32 mouse cellular contexts compared by ENCODE assay signal in the genomic region with DNA sequence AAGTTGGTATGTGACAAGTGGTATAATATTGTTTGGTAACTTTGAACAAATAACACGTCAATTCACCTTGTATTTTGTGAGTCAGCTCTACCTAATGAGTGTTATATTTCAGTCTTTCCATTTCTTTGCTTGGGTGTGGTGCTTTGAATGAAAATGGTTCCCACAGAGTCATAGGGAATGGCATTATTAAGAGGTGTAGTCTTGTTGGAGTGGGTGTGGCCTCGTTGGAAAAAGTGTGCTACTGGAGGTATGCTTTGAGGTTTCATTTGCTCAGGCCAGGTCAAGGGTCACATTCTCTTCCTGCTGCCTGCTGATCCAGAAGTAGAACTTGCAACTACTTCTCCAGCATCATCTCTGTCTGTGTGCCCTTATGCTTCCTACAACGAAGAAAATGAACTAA.
"Had no signal": no experiment of that assay in that cellular context is flagged by ENCODE, and none has a peak within 500 bp of the region (broad histone marks: within the 10 kb centered on the region; RNA-seq: fewer than 3 reads in every experiment).

No protein-coding gene starts in this region.

- H3K9ac ChIP-seq: limb, embryonic 12.5 days; limb, embryonic 13.5 days; limb, embryonic 15.5 days; liver, embryonic 12.5 days; liver, embryonic 13.5 days; liver, embryonic 14.5 days; liver, embryonic 15.5 days; liver, postnatal 0 days; lung, embryonic 14.5 days; lung, embryonic 15.5 days; midbrain, embryonic 12.5 days; midbrain, embryonic 13.5 days; midbrain, embryonic 15.5 days had no signal

- H3K9me3 ChIP-seq: limb, embryonic 10.5 days; limb, embryonic 12.5 days; limb, embryonic 13.5 days; limb, embryonic 15.5 days; liver, embryonic 12.5 days; liver, embryonic 13.5 days; liver, embryonic 15.5 days; lung, embryonic 15.5 days; megakaryocyte, embryonic 14.5 days; midbrain, embryonic 10.5 days; midbrain, embryonic 12.5 days; midbrain, embryonic 13.5 days; midbrain, embryonic 15.5 days had no signal

- H3K4me1 ChIP-seq: limb, embryonic 10.5 days; limb, embryonic 15.5 days; liver, embryonic 12.5 days; liver, embryonic 13.5 days; liver, embryonic 15.5 days; lung, embryonic 15.5 days; megakaryocyte, embryonic 14.5 days; midbrain, embryonic 10.5 days; midbrain, embryonic 12.5 days; midbrain, embryonic 13.5 days; midbrain, embryonic 15.5 days had no signal

- H3K27ac ChIP-seq: left cerebral cortex, adult 2 months; limb, embryonic 10.5 days; limb, embryonic 12.5 days; limb, embryonic 13.5 days; limb, embryonic 15.5 days; liver, embryonic 12.5 days; liver, embryonic 13.5 days; liver, embryonic 14.5 days; liver, embryonic 15.5 days; lung, embryonic 15.5 days; macrophage; midbrain, embryonic 10.5 days; midbrain, embryonic 12.5 days; midbrain, embryonic 13.5 days; midbrain, embryonic 15.5 days had no signal

- H3K27me3 ChIP-seq: limb, embryonic 12.5 days; limb, embryonic 13.5 days; limb, embryonic 15.5 days; liver, embryonic 12.5 days; liver, embryonic 13.5 days; liver, embryonic 15.5 days; lung, embryonic 15.5 days; megakaryocyte, embryonic 14.5 days; midbrain, embryonic 12.5 days; midbrain, embryonic 13.5 days; midbrain, embryonic 15.5 days had no signal

- H3K4me2 ChIP-seq: limb, embryonic 12.5 days; limb, embryonic 13.5 days; limb, embryonic 15.5 days; liver, embryonic 11.5 days; liver, embryonic 12.5 days; liver, embryonic 13.5 days; liver, embryonic 15.5 days; lung, embryonic 14.5 days; lung, embryonic 15.5 days; midbrain, embryonic 11.5 days; midbrain, embryonic 12.5 days; midbrain, embryonic 13.5 days; midbrain, embryonic 15.5 days had no signal

- H3K36me3 ChIP-seq: limb, embryonic 10.5 days; limb, embryonic 12.5 days; limb, embryonic 13.5 days; limb, embryonic 15.5 days; liver, embryonic 12.5 days; liver, embryonic 13.5 days; liver, embryonic 15.5 days; lung, embryonic 15.5 days; midbrain, embryonic 10.5 days; midbrain, embryonic 12.5 days; midbrain, embryonic 13.5 days; midbrain, embryonic 15.5 days had no signal

- DNase-seq: left cerebral cortex, postnatal 4 days; liver; liver, embryonic 13.5 days; liver, postnatal 0 days; lung, adult 18-20 months; lung, adult 2 months; lung, embryonic 14.5 days; lung, postnatal 10 days; lung, postnatal 14 days; lung, postnatal 36 days; lung, postnatal 4 days; midbrain, embryonic 14.5 days had no signal

- H3K4me3 ChIP-seq: left cerebral cortex, adult 2 months; limb, embryonic 10.5 days; limb, embryonic 12.5 days; limb, embryonic 13.5 days; limb, embryonic 15.5 days; liver, embryonic 12.5 days; liver, embryonic 13.5 days; liver, embryonic 15.5 days; lung, embryonic 15.5 days; megakaryocyte, embryonic 14.5 days; midbrain, embryonic 10.5 days; midbrain, embryonic 12.5 days; midbrain, embryonic 13.5 days; midbrain, embryonic 15.5 days; myocyte had no signal

- ATAC-seq: liver, embryonic 12.5 days; liver, postnatal 0 days; lung, postnatal 0 days; midbrain, embryonic 13.5 days; midbrain, embryonic 15.5 days; midbrain, embryonic 16.5 days had no signal
